Mouse (Mus musculus): ENCODE data around the gene Syne3. TPM values are rescaled to one million over a fixed set of nuclear protein-coding genes. Genes with fewer than 3 reads are reported as not detected.

Syne3 gene
- polyA plus RNA-seq, 1 experiment from 2014 or later: 0.24 TPM

- no peak for DNase-seq (ENCODE audit: low spot score)
- WGBS: 81% methylated on average over 8 of the region's 8 CpGs
Measured at GRCm38 (mm10) chr12:104992838-104993237, 16.8 kb downstream of the Syne3 start.

DNA sequence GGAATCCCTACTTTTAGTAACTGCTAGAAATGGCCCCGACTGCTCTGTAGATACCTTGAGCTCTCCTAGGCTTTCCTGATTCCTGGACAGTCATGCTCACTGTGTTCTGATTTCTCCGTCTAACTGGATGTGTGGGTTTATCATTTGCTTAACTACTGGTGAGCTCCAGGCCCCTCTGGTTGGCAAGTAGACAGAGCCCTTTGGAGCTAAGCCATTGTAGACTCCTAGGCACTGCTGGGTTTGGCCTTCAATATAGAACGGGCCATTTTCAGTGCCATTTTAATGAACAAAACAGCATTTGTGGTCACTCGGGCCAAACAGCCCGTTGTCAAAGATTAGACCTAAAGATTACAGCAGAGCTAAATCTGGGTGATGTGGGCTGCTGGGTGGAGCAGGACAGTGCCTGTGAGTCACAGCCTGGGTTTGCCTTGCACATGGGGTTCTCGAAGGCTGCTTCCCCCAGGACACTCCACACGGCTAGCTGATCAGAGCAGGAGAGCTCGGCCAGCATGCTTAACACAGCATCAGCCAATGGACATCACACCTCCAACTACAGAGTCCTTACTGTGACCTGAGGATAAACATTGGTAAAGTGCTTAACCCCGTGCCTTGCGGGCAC, 17.4 kb downstream of the Syne3 start:
- peaks cover 5% of the 10 kb centered on the region; the same call in 1 of the 2 replicates for H3K27me3 ChIP-seq (replicated peaks; ENCODE audit: low read depth, poor library complexity, severe bottlenecking)
- 87% methylated on average over 10 of the region's 10 CpGs for WGBS
- H3K9me3 ChIP-seq: no peaks in the 10 kb centered on the region
- no peak for DNase-seq (ENCODE audit: low spot score)
- no peak overlapping the region for H3K27ac ChIP-seq (replicated peaks)
- no peaks in the 10 kb centered on the region for H3K36me3 ChIP-seq (replicated peaks)
- no peak overlapping the region for H3K4me3 ChIP-seq
- H3K4me1 ChIP-seq: peaks cover 11% of the 10 kb centered on the region; the same call in 1 of the 2 replicates

More at GRCm38 (mm10) chr12:104992838-104993237, 16.8 kb downstream of the Syne3 start:
- no peak overlapping the region for H3K27ac ChIP-seq (replicated peaks)
- H3K36me3 ChIP-seq (replicated peaks): no peaks in the 10 kb centered on the region
- H3K4me1 ChIP-seq: peaks cover 11% of the 10 kb centered on the region; the same call in 1 of the 2 replicates
- H3K4me3 ChIP-seq: no peak overlapping the region
- H3K9me3 ChIP-seq: no peaks in the 10 kb centered on the region
- peaks cover 5% of the 10 kb centered on the region; the same call in 1 of the 2 replicates for H3K27me3 ChIP-seq (replicated peaks; ENCODE audit: low read depth, poor library complexity, severe bottlenecking)

DNA sequence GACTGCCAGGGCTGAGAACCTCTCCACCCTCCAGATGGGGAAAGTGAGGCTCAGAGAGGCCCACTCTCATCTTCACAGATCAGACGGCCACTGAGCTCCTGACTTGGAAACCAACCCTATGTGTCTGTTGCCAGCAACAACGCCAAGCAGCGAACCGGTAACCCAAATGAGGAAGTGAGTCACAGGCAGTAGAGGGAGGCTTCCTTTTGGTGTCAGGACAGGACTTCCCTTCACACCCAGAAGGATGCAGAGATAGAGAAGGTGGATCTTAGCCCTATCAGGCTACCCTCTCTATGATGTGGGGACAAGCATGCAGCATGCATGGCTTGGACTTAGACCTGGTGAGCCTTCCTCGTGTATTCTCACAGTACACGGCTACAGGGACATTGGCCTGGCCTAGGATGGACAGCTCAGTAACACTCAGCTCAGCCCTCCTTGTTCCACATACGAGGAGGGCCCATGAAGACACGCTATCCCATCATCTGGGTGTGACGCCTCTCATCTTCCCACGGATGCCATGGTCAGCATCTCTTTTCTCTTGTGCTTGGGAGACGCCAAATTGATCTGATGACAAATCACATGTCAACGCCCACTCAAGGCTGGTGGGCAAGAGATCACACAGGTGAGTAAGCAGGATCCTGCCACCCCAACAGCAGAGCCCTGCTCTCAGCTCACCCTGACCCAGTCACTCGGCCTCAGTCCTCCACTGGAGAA, 18.7 kb downstream of the Syne3 start:
- Histone ChIP-seq H3K4me1 (peaks cover 11% of the 10 kb centered on the region; the same call in 1 of the 2 replicates), H3K27ac (replicated peaks) (no peak overlapping the region), H3K9me3 (no peaks in the 10 kb centered on the region), H3K27me3 (replicated peaks; ENCODE audit: low read depth, poor library complexity, severe bottlenecking) (peaks cover 5% of the 10 kb centered on the region; the same call in 1 of the 2 replicates), H3K36me3 (replicated peaks) (no peaks in the 10 kb centered on the region), H3K4me3 (no peak overlapping the region)
- 88% methylated on average over 13 of the region's 13 CpGs for WGBS
- DNase-seq (ENCODE audit: low spot score): no peak

- peaks cover 6% of the 10 kb centered on the region; the same call in 1 of the 2 replicates for H3K9me3 ChIP-seq
- no peak overlapping the region for H3K27ac ChIP-seq (replicated peaks)
- H3K27me3 ChIP-seq (replicated peaks; ENCODE audit: low read depth, poor library complexity, severe bottlenecking): no peaks in the 10 kb centered on the region
- peaks cover 13% of the 10 kb centered on the region for H3K4me1 ChIP-seq
- DNase-seq (ENCODE audit: low spot score): no peak
- H3K36me3 ChIP-seq (replicated peaks): no peaks in the 10 kb centered on the region
- 50% methylated on average over 7 of the region's 7 CpGs for WGBS
- H3K4me3 ChIP-seq: no peak overlapping the region
Measured at GRCm38 (mm10) chr12:104987936-104988335, 21.7 kb downstream of the Syne3 start.

- Histone ChIP-seq H3K27ac (replicated peaks) (no peak overlapping the region), H3K27me3 (replicated peaks; ENCODE audit: low read depth, poor library complexity, severe bottlenecking) (no peaks in the 10 kb centered on the region), H3K4me1 (peaks cover 14% of the 10 kb centered on the region), H3K9me3 (peaks cover 6% of the 10 kb centered on the region; the same call in 1 of the 2 replicates), H3K4me3 (no peak overlapping the region), H3K36me3 (replicated peaks) (no peaks in the 10 kb centered on the region)
- 91% methylated on average over 9 of the region's 9 CpGs for WGBS
- DNase-seq (ENCODE audit: low spot score): no peak
Measured at GRCm38 (mm10) chr12:104986781-104987180, 22.8 kb downstream of the Syne3 start.

- peaks cover 14% of the 10 kb centered on the region for H3K4me1 ChIP-seq
- H3K9me3 ChIP-seq: peaks cover 6% of the 10 kb centered on the region; the same call in 1 of the 2 replicates
- H3K4me3 ChIP-seq: no peak overlapping the region
- WGBS: 84% methylated on average over 2 of the region's 2 CpGs
- H3K36me3 ChIP-seq (replicated peaks): no peaks in the 10 kb centered on the region
- DNase-seq (ENCODE audit: low spot score): no peak
- no peaks in the 10 kb centered on the region for H3K27me3 ChIP-seq (replicated peaks; ENCODE audit: low read depth, poor library complexity, severe bottlenecking)
- H3K27ac ChIP-seq (replicated peaks): no peak overlapping the region
Measured at GRCm38 (mm10) chr12:104986001-104986400, 23.6 kb downstream of the Syne3 start.

DNA sequence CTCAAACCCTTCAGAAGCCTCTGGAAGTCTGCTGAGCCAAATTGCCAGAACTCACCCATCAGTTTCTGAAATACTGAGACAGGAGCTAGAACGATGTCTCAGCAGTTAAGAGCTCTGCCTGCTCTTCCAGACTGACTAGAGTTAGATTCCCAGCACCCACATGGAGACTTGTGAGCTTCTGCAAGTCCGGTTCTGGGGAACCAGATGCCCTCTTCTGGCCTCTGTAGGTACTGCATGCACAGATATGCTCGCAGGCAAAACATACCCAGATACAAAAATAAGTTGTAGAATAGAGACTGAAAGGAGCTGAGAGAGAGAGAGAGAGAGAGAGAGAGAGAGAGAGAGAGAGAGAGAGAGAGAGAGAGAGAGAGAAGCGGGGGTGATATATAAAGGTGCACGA, 24.5 kb downstream of the Syne3 start:
- 81% methylated on average over 5 of the region's 5 CpGs for WGBS
- no peak for DNase-seq (ENCODE audit: low spot score)
- no peaks in the 10 kb centered on the region for H3K27me3 ChIP-seq (replicated peaks; ENCODE audit: low read depth, poor library complexity, severe bottlenecking)
- no peak overlapping the region for H3K27ac ChIP-seq (replicated peaks)
- peaks cover 6% of the 10 kb centered on the region; the same call in 1 of the 2 replicates for H3K9me3 ChIP-seq
- H3K36me3 ChIP-seq (replicated peaks): no peaks in the 10 kb centered on the region
- no peak overlapping the region for H3K4me3 ChIP-seq
- H3K4me1 ChIP-seq: peaks cover 14% of the 10 kb centered on the region

DNA sequence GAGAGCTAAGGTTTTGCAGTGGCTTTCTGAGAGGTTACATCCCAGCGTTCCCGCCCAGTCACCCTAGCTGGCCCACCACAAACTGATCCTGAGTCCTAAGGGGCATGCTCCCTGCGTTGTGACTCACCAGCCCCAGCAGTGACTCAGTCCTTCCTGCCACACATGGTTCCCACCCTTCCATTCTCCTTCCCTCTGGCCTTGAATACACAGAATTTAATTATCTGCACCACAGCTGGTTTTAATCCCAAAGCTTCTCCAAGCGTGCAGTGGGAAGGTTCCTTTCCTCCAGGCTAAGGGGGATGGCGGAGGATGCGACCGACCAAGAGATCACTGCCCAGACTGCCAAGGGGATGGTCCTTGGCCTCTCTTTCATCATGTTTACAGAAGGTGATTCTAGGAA, 26.1 kb downstream of the Syne3 start:
- Histone ChIP-seq H3K27me3 (replicated peaks; ENCODE audit: low read depth, poor library complexity, severe bottlenecking) (no peaks in the 10 kb centered on the region), H3K4me1 (peaks cover 20% of the 10 kb centered on the region), H3K36me3 (replicated peaks) (no peaks in the 10 kb centered on the region), H3K4me3 (no peak overlapping the region), H3K27ac (replicated peaks) (peak overlapping the region; percentile 74), H3K9me3 (peaks cover 6% of the 10 kb centered on the region; the same call in 1 of the 2 replicates)
- 39% methylated on average over 7 of the region's 7 CpGs for WGBS
- DNase-seq (ENCODE audit: low spot score): peak; percentile 49

GRCm38 (mm10) chr12:104978943-104979723, 30.5 kb downstream of the Syne3 start:
- Histone ChIP-seq H3K27me3 (replicated peaks; ENCODE audit: low read depth, poor library complexity, severe bottlenecking) (no peaks in the 10 kb centered on the region), H3K4me1 (peaks cover 32% of the 10 kb centered on the region), H3K36me3 (replicated peaks) (no peaks in the 10 kb centered on the region), H3K4me3 (peak overlapping the region; percentile 22; the same call in 1 of the 2 replicates), H3K9me3 (peaks cover 5% of the 10 kb centered on the region; the same call in 1 of the 2 replicates), H3K27ac (replicated peaks) (peak overlapping the region; percentile 70)
- DNase-seq (ENCODE audit: low spot score): no peak
- 64% methylated on average over 22 of the region's 22 CpGs for whole genome bisulfite sequencing

DNA sequence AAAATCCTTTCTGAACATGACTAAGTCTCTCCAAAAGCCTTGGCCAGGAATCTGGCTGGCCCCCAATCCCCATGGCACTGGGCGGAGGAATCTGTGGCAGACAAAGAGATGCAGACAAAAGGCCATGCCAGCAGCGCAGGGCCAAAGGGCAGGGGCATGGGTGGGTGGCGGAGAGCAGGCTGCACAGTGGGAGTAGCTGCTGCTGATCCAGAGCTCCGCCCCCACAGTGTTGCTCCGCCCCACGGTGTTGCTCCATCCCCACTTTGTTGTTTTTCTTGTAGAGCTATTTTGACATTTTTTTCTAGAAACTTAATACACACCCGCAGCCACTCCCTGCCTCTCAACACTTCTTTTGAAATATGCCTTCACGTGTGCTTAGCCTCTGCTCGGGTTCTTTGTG, 31.2 kb downstream of the Syne3 start:
- WGBS: 13% methylated on average over 9 of the region's 9 CpGs
- Histone ChIP-seq H3K36me3 (replicated peaks) (no peaks in the 10 kb centered on the region), H3K4me3 (peak overlapping the region; percentile 22; the same call in 1 of the 2 replicates), H3K27me3 (replicated peaks; ENCODE audit: low read depth, poor library complexity, severe bottlenecking) (no peaks in the 10 kb centered on the region), H3K9me3 (peaks cover 5% of the 10 kb centered on the region; the same call in 1 of the 2 replicates), H3K4me1 (peaks cover 27% of the 10 kb centered on the region), H3K27ac (replicated peaks) (peak overlapping the region; percentile 70)
- peak; percentile 47 for DNase-seq (ENCODE audit: low spot score)

- 94% methylated on average over 7 of the region's 7 CpGs for WGBS
- H3K4me3 ChIP-seq: no peak overlapping the region
- DNase-seq (ENCODE audit: low spot score): no peak
- H3K4me1 ChIP-seq: peaks cover 21% of the 10 kb centered on the region
- H3K27ac ChIP-seq (replicated peaks): no peak overlapping the region
- H3K27me3 ChIP-seq (replicated peaks; ENCODE audit: low read depth, poor library complexity, severe bottlenecking): no peaks in the 10 kb centered on the region
- H3K36me3 ChIP-seq (replicated peaks): no peaks in the 10 kb centered on the region
- H3K9me3 ChIP-seq: peaks cover 5% of the 10 kb centered on the region; the same call in 1 of the 2 replicates
Measured at GRCm38 (mm10) chr12:104976903-104977302, 32.7 kb downstream of the Syne3 start.

DNA sequence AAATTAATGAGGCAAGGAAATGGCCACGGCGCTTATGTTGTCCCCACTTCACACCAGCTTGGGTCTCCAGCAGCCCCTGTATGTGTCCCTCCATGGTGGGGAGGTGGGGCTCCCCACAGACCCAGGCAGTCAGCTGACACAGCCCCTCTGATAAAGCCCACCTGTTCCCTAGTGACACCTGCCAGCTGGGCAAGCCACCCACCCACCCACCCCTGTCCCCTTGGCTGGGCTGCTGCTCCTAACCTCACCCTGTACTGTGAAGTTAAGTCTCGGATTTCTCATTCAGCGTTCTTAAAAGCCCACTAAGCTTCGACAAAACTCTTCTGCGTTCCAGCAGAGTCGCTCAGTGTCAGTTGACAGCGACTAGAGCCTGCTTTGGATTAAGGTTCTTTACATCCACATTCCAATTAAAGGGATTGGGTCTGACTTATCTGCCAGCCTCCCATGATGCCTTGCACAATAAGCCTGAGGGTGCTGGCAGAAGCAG, 33.2 kb downstream of the Syne3 start:
- no peaks in the 10 kb centered on the region for H3K36me3 ChIP-seq (replicated peaks)
- H3K9me3 ChIP-seq: peaks cover 5% of the 10 kb centered on the region; the same call in 1 of the 2 replicates
- DNase-seq (ENCODE audit: low spot score): no peak
- H3K4me1 ChIP-seq: peaks cover 21% of the 10 kb centered on the region
- 46% methylated on average over 8 of the region's 8 CpGs for WGBS
- H3K27ac ChIP-seq (replicated peaks): no peak overlapping the region; the same call in 1 of the 2 replicates
- H3K4me3 ChIP-seq: no peak overlapping the region
- H3K27me3 ChIP-seq (replicated peaks; ENCODE audit: low read depth, poor library complexity, severe bottlenecking): no peaks in the 10 kb centered on the region
